27 mouse cellular contexts compared by ENCODE assay signal in the genomic region with DNA sequence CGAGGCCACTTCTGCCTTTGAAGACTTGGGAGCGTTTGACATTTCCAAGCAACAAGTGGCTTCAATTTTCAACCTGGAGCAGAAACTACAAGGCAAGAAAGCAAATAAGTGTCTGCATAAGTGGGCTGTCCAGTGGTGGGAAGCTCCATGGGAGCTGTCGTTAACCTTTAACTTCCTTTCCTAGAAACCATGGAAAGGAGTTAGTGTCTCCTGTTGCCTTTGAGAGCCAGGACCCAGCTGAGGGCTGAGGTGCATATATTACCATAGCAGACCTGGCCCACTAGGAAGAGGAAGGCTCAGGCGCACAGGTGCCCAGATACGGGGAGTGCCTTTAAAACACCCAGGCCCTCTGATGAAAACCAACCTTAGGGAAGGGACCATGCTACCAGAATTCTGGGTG. TPM values are rescaled to one million over a fixed set of nuclear protein-coding genes. Genes with fewer than 3 reads are reported as not detected.
DNase-seq lines count a peak whose midpoint lies in the region; ATAC-seq and TF ChIP-seq lines count a peak whose summit lies in the region.
"Had no signal": no experiment of that assay in that cellular context is flagged by ENCODE, and none has a peak within 500 bp of the region (broad histone marks: within the 10 kb centered on the region; RNA-seq: fewer than 3 reads in every experiment).

No protein-coding gene starts in this region.

- peak overlapping the region; percentile 31; the same call in 1 of the 2 replicates for H3K4me2 ChIP-seq in heart, embryonic 11.5 days
- peak overlapping the region; percentile 22; the same call in 1 of the 2 replicates for H3K4me2 ChIP-seq in lung, postnatal 0 days (replicated peaks; ENCODE audit: low read depth, low read length)
- peak overlapping the region; percentile 49 for H3K4me2 ChIP-seq in liver, embryonic 13.5 days
- H3K4me2 ChIP-seq: embryonic facial prominence, embryonic 15.5 days had no signal

- 61% methylated on average over 5 of the region's 5 CpGs for WGBS in heart, embryonic 11.5 days (ENCODE audit: insufficient replicate concordance)
- WGBS in lung, postnatal 0 days, result 44% methylated on average over 5 of the region's 5 CpGs
- WGBS in liver, embryonic 13.5 days (ENCODE audit: insufficient replicate concordance), result 61% methylated on average over 5 of the region's 5 CpGs
- WGBS in hindbrain, embryonic 10.5 days, result 80% methylated on average over 5 of the region's 5 CpGs

- ATAC-seq in heart, embryonic 11.5 days (replicated peaks; ENCODE audit: insufficient number of reproducible peaks, low FRiP score, low TSS enrichment), result no peak
- no peak for ATAC-seq in lung, postnatal 0 days
- no peak for ATAC-seq in liver, embryonic 13.5 days (ENCODE audit: low read depth)
- ATAC-seq in frontal cortex, adult (ENCODE audit: low TSS enrichment), result no peak
- ATAC-seq: activated CD4-positive, CD25-positive, alpha-beta regulatory T cell, adult 4 months; forebrain, postnatal 0 days; hindbrain, embryonic 16.5 days; intestine, embryonic 16.5 days had no signal

- no peak for TF ChIP-seq CTCF in lung, postnatal 0 days (IDR thresholded peaks at IDR 0.05)

- no peaks in the 10 kb centered on the region for H3K9me3 ChIP-seq in heart, embryonic 11.5 days (replicated peaks; ENCODE audit: control insufficient read depth, low read length)
- no peaks in the 10 kb centered on the region for H3K9me3 ChIP-seq in lung, postnatal 0 days (ENCODE audit: low read length)
- H3K9me3 ChIP-seq in liver, embryonic 13.5 days (replicated peaks), result no peaks in the 10 kb centered on the region
- H3K9me3 ChIP-seq in hindbrain, embryonic 10.5 days, result 0 out of 2 replicates have a peak, but pooled peaks cover 2% of the 10 kb centered on the region
- H3K9me3 ChIP-seq: embryonic facial prominence, embryonic 15.5 days; midbrain, embryonic 10.5 days had no signal

- no peak for DNase-seq in heart, postnatal 25 days (ENCODE audit: low spot score)
- DNase-seq in lung, postnatal 0 days (ENCODE audit: low spot score), result no peak
- no peak for DNase-seq in lung, postnatal 25 days (ENCODE audit: low spot score)
- DNase-seq in liver, embryonic 13.5 days, result no peak
- no peak for DNase-seq in gastrocnemius, postnatal 4 days (ENCODE audit: low spot score in 2 of 2)
- no peak for DNase-seq in hindbrain, embryonic 10.5 days (ENCODE audit: low spot score)
- DNase-seq: adrenal gland, postnatal 10 days; cerebellum, postnatal 10 days; embryo, embryonic 11 days; forebrain, postnatal 0 days; gastrocnemius, adult 2 months; heart, postnatal 14 days; left cerebral cortex, postnatal 4 days; lung, postnatal 4 days; right cerebral cortex, postnatal 14 days; spleen, adult 18-20 months; thymus, postnatal 36 days had no signal

- no peak overlapping the region for H3K4me3 ChIP-seq in heart, embryonic 11.5 days (ENCODE audit: low read depth, low read length)
- no peak overlapping the region for H3K4me3 ChIP-seq in lung, postnatal 0 days (ENCODE audit: low read depth, low read length)
- H3K4me3 ChIP-seq in liver, embryonic 13.5 days (replicated peaks), result no peak overlapping the region
- H3K4me3 ChIP-seq in hindbrain, embryonic 10.5 days, result no peak overlapping the region
- H3K4me3 ChIP-seq: embryonic facial prominence, embryonic 15.5 days; forebrain, embryonic 10.5 days; gastrocnemius, adult 2 months; midbrain, embryonic 10.5 days had no signal

- H3K4me1 ChIP-seq in heart, embryonic 11.5 days (ENCODE audit: control insufficient read depth, insufficient read depth, low read length), result no peaks in the 10 kb centered on the region
- no peaks in the 10 kb centered on the region for H3K4me1 ChIP-seq in lung, postnatal 0 days (ENCODE audit: insufficient read depth, low read depth, low read length)
- H3K4me1 ChIP-seq in liver, embryonic 13.5 days (replicated peaks), result peaks cover 19% of the 10 kb centered on the region
- H3K4me1 ChIP-seq in hindbrain, embryonic 10.5 days (replicated peaks), result 0 out of 2 replicates have a peak, but pooled peaks cover 6% of the 10 kb centered on the region

- H3K9ac ChIP-seq in heart, embryonic 11.5 days (ENCODE audit: low read depth, low read length), result no peak overlapping the region
- no peak overlapping the region for H3K9ac ChIP-seq in lung, postnatal 0 days (replicated peaks; ENCODE audit: low read depth)
- H3K9ac ChIP-seq in liver, embryonic 13.5 days, result no peak overlapping the region
- H3K9ac ChIP-seq: embryonic facial prominence, embryonic 15.5 days; forebrain, postnatal 0 days had no signal

- H3K27ac ChIP-seq in heart, embryonic 11.5 days (ENCODE audit: low read depth, low read length), result no peak overlapping the region
- H3K27ac ChIP-seq in lung, postnatal 0 days (ENCODE audit: low read length), result no peak overlapping the region
- H3K27ac ChIP-seq in liver, embryonic 13.5 days, result no peak overlapping the region
- no peak overlapping the region for H3K27ac ChIP-seq in hindbrain, embryonic 10.5 days
- H3K27ac ChIP-seq: embryonic facial prominence, embryonic 15.5 days; forebrain, embryonic 10.5 days; gastrocnemius, adult 2 months; midbrain, embryonic 10.5 days had no signal

- no peak for TF ChIP-seq EP300 in lung, postnatal 0 days (IDR thresholded peaks at IDR 0.05)

- intact Hi-C loops in heart, postnatal 25 days (cut with DNase I), result no loop called here

- no peaks in the 10 kb centered on the region for H3K36me3 ChIP-seq in heart, embryonic 11.5 days (ENCODE audit: control insufficient read depth, insufficient read depth, low read length)
- H3K36me3 ChIP-seq in lung, postnatal 0 days (ENCODE audit: insufficient read depth, low read length), result no peaks in the 10 kb centered on the region
- H3K36me3 ChIP-seq in liver, embryonic 13.5 days, result no peaks in the 10 kb centered on the region
- H3K36me3 ChIP-seq in hindbrain, embryonic 10.5 days, result no peaks in the 10 kb centered on the region
- H3K36me3 ChIP-seq: embryonic facial prominence, embryonic 15.5 days; forebrain, embryonic 10.5 days; G1E; midbrain, embryonic 10.5 days had no signal

- H3K27me3 ChIP-seq in heart, embryonic 11.5 days (ENCODE audit: control insufficient read depth, insufficient read depth, low read length), result no peaks in the 10 kb centered on the region
- no peaks in the 10 kb centered on the region for H3K27me3 ChIP-seq in lung, postnatal 0 days (replicated peaks; ENCODE audit: insufficient read depth, low read length)
- 0 out of 2 replicates have a peak, but pooled peaks cover 3% of the 10 kb centered on the region for H3K27me3 ChIP-seq in liver, embryonic 13.5 days
- no peaks in the 10 kb centered on the region for H3K27me3 ChIP-seq in hindbrain, embryonic 10.5 days (ENCODE audit: insufficient read depth, poor library complexity, severe bottlenecking)

RNA-seq across cellular contexts. Expression of a gene that starts 4.7 kb away (rescaled TPM):
- polyA plus RNA-seq in heart, embryonic 11.5 days (2014; fragmentation: Nextera tagmentation; extraction: Ambion mirVana), result 14.4 and 15.6 TPM in 2 replicates
- total RNA-seq in heart, postnatal 25 days (2021), result 10 to 100 TPM; 16.6 to 21.3 TPM
- 6.8 and 8.1 TPM in 2 replicates for polyA plus RNA-seq in lung, postnatal 0 days (2015; fragmentation: Nextera tagmentation; extraction: Ambion mirVana)
- polyA plus RNA-seq in liver, embryonic 13.5 days (2015; fragmentation: Nextera tagmentation; extraction: Ambion mirVana), result 2.4 and 2.9 TPM in 2 replicates
- total RNA-seq in gastrocnemius, postnatal 4 days (2021), result 10 to 100 TPM; 38.4 to 39.2 TPM
- 17.6 and 18.2 TPM in 2 replicates for polyA plus RNA-seq in hindbrain, embryonic 10.5 days (2016; fragmentation: Nextera tagmentation; extraction: Ambion mirVana)

RNA-seq across cellular contexts. Expression of a gene that starts 46.4 kb away (rescaled TPM):
- polyA plus RNA-seq in heart, embryonic 11.5 days (2014; fragmentation: Nextera tagmentation; extraction: Ambion mirVana), result 1.4 and 2.0 TPM in 2 replicates
- total RNA-seq in heart, postnatal 25 days (2021), result under 1 TPM; 0.60 to 0.92 TPM
- 29.6 and 37.6 TPM in 2 replicates for polyA plus RNA-seq in lung, postnatal 0 days (2015; fragmentation: Nextera tagmentation; extraction: Ambion mirVana)
- 7.2 and 8.3 TPM in 2 replicates for polyA plus RNA-seq in liver, embryonic 13.5 days (2015; fragmentation: Nextera tagmentation; extraction: Ambion mirVana)
- under 1 TPM; 0.61 to 0.88 TPM for total RNA-seq in gastrocnemius, postnatal 4 days (2021)
- polyA plus RNA-seq in hindbrain, embryonic 10.5 days (2016; fragmentation: Nextera tagmentation; extraction: Ambion mirVana), result 5.0 and 8.0 TPM in 2 replicates
- total RNA-seq: neutrophil, adult 5-6 weeks had no signal
- polyA plus RNA-seq: activated CD4-positive, CD25-positive, alpha-beta regulatory T cell, adult 4 months had no signal

RNA-seq across cellular contexts. Expression of a gene that starts 54.1 kb away (rescaled TPM):
- 293 and 305 TPM in 2 replicates for polyA plus RNA-seq in heart, embryonic 11.5 days (2014; fragmentation: Nextera tagmentation; extraction: Ambion mirVana)
- total RNA-seq in heart, postnatal 25 days (2021), result 100 to 1,000 TPM; 217 to 228 TPM
- polyA plus RNA-seq in lung, postnatal 0 days (2015; fragmentation: Nextera tagmentation; extraction: Ambion mirVana), result 234 and 249 TPM in 2 replicates
- 201 and 214 TPM in 2 replicates for polyA plus RNA-seq in liver, embryonic 13.5 days (2015; fragmentation: Nextera tagmentation; extraction: Ambion mirVana)
- 100 to 1,000 TPM; 330 to 360 TPM for total RNA-seq in gastrocnemius, postnatal 4 days (2021)
- 342 and 366 TPM in 2 replicates for polyA plus RNA-seq in hindbrain, embryonic 10.5 days (2016; fragmentation: Nextera tagmentation; extraction: Ambion mirVana)
